Mouse (Mus musculus): ENCODE data around the gene Clock. TPM values are rescaled to one million over a fixed set of nuclear protein-coding genes. Genes with fewer than 3 reads are reported as not detected.

The Clock gene
- polyA plus RNA-seq, 1 experiment from 2014 or later, result 11.6 TPM

DNA sequence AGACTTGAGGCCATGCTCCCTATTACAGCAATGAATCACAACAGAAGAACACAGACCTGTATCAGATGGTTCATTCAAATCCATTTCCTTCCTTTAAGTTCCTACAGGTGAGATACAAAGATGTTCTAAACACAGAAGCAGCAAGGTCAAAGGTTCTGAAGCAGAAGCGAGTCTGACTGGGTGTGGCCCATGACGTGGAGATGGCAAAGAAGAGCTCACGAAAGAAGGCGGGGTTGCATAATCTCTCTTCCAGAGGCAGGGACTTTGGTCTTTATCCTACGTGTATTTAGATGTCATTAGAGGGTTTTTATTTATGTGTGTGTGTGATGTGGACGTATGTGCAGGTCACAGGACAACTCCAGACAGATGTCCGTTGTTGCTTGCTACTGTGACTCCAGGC is 126.9 kb downstream of the Clock start:
- Histone ChIP-seq H3K9me3 (ENCODE audit: control insufficient read depth, low read length) (no peaks in the 10 kb centered on the region), H3K9ac (ENCODE audit: low read length) (no peak overlapping the region), H3K27me3 (ENCODE audit: control insufficient read depth, insufficient read depth, low read length) (peaks cover 2% of the 10 kb centered on the region; the same call in 1 of the 2 replicates), H3K4me2 (no peak overlapping the region), H3K4me3 (ENCODE audit: low read depth, low read length) (no peak overlapping the region), H3K27ac (ENCODE audit: low read depth, low read length) (no peak overlapping the region), H3K36me3 (ENCODE audit: control insufficient read depth, insufficient read depth, low read length) (no peaks in the 10 kb centered on the region), H3K4me1 (ENCODE audit: control insufficient read depth, insufficient read depth, low read length) (no peaks in the 10 kb centered on the region)
- ATAC-seq (ENCODE audit: low FRiP score) (no peak), DNase-seq (ENCODE audit: low spot score, missing footprints) (peak; percentile 35)
- 82% methylated on average over 7 of the region's 7 CpGs for WGBS

DNA sequence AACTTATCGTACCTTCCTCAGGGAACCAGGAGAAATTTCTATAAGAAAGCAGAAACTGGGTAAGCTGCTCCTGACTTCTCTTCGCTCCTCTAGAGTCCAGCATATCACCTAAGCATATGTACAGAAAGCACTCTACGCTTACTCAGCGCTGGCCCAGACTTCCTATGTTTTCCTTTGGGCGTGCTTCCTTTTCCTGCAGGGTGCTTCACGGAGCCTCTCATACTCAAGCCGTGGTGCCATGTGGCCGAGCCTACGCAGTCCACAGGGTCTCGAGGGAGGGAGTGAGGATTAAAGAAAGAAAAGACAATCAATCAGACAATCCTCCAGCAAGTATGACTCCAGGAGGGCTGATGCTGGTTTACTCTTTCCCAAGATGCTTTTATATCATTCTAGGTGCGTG is 127.8 kb downstream of the Clock start:
- H3K9ac ChIP-seq (ENCODE audit: low read length), result no peak overlapping the region
- ATAC-seq (ENCODE audit: low FRiP score) (no peak), DNase-seq (ENCODE audit: low spot score, missing footprints) (peak; percentile 76)
- H3K36me3 ChIP-seq (ENCODE audit: control insufficient read depth, insufficient read depth, low read length), result no peaks in the 10 kb centered on the region
- H3K4me3 ChIP-seq (ENCODE audit: low read depth, low read length), result no peak overlapping the region
- no peaks in the 10 kb centered on the region for H3K9me3 ChIP-seq (ENCODE audit: control insufficient read depth, low read length)
- 75% methylated on average over 11 of the region's 11 CpGs for WGBS
- no peak overlapping the region for H3K27ac ChIP-seq (ENCODE audit: low read depth, low read length)
- no peaks in the 10 kb centered on the region for H3K4me1 ChIP-seq (ENCODE audit: control insufficient read depth, insufficient read depth, low read length)
- H3K4me2 ChIP-seq, result no peak overlapping the region
- H3K27me3 ChIP-seq (ENCODE audit: control insufficient read depth, insufficient read depth, low read length), result no peaks in the 10 kb centered on the region; the same call in 1 of the 2 replicates

DNA sequence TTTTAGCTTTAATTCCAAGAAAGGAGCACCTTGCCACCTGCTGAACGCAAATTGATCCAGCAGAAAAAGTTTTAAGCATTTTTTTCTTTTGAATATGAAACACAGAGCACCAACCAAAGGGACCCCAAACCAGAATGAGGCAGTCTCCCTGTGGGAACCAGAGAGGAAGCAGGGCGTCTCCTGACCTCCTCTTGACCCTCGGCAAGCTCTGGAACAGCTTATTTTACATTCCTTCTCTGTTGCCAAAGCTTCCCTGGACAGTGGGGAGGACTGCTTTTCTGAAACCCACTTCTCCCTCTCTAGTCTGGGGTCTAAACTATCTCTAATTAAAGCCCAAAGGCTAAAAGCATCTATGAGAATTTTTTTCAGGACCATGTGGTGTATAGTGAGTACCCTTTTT is 128.2 kb downstream of the Clock start:
- Histone ChIP-seq H3K27ac (ENCODE audit: low read depth, low read length) (no peak overlapping the region), H3K4me3 (ENCODE audit: low read depth, low read length) (no peak overlapping the region), H3K27me3 (ENCODE audit: control insufficient read depth, insufficient read depth, low read length) (no peaks in the 10 kb centered on the region), H3K36me3 (ENCODE audit: control insufficient read depth, insufficient read depth, low read length) (no peaks in the 10 kb centered on the region), H3K4me1 (ENCODE audit: control insufficient read depth, insufficient read depth, low read length) (no peaks in the 10 kb centered on the region), H3K9ac (ENCODE audit: low read length) (no peak overlapping the region), H3K4me2 (no peak overlapping the region), H3K9me3 (ENCODE audit: control insufficient read depth, low read length) (no peaks in the 10 kb centered on the region)
- WGBS, result 54% methylated on average over 3 of the region's 3 CpGs
- no peak for ATAC-seq (ENCODE audit: low FRiP score)
- DNase-seq (ENCODE audit: low spot score, missing footprints), result no peak

DNA sequence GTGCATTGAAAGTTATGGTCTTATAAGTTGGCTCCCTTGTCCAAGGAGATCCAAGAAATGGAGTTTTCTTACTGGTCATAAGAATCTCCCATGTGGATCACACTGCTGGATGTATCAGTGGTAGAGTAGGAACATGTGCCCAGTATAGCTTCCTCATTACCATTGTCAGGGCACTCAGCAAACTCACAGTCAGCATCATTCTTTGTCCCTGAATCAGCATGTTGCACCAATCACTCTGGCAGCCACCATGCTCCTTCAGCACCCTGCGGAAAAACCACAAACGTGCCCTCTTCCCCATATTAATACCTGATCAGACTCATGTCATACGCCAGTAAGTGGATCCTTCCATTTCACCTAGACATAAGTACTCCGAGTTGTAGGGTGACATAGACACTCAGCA is 129.5 kb downstream of the Clock start:
- H3K27ac ChIP-seq (ENCODE audit: low read depth, low read length), result no peak overlapping the region
- H3K4me2 ChIP-seq, result no peak overlapping the region
- H3K4me1 ChIP-seq (ENCODE audit: control insufficient read depth, insufficient read depth, low read length), result no peaks in the 10 kb centered on the region
- H3K4me3 ChIP-seq (ENCODE audit: low read depth, low read length), result no peak overlapping the region
- H3K27me3 ChIP-seq (ENCODE audit: control insufficient read depth, insufficient read depth, low read length), result no peaks in the 10 kb centered on the region
- no peak for DNase-seq (ENCODE audit: low spot score, missing footprints)
- ATAC-seq (ENCODE audit: low FRiP score), result no peak
- H3K9ac ChIP-seq (ENCODE audit: low read length), result no peak overlapping the region
- H3K36me3 ChIP-seq (ENCODE audit: control insufficient read depth, insufficient read depth, low read length), result no peaks in the 10 kb centered on the region
- no peaks in the 10 kb centered on the region for H3K9me3 ChIP-seq (ENCODE audit: control insufficient read depth, low read length)
- 92% methylated on average over 4 of the region's 4 CpGs for WGBS

GRCm38 (mm10) chr5:76171039-76171438 is 133.6 kb downstream of the Clock start:
- no peaks in the 10 kb centered on the region for H3K27me3 ChIP-seq (ENCODE audit: control insufficient read depth, insufficient read depth, low read length)
- DNase-seq (ENCODE audit: low spot score, missing footprints), result no peak
- no peaks in the 10 kb centered on the region for H3K36me3 ChIP-seq (ENCODE audit: control insufficient read depth, insufficient read depth, low read length)
- no peak overlapping the region for H3K27ac ChIP-seq (ENCODE audit: low read depth, low read length)
- H3K9me3 ChIP-seq (ENCODE audit: control insufficient read depth, low read length), result no peaks in the 10 kb centered on the region
- no peak overlapping the region for H3K4me2 ChIP-seq
- no peak overlapping the region for H3K9ac ChIP-seq (ENCODE audit: low read length)
- no peak for ATAC-seq (ENCODE audit: low FRiP score)
- H3K4me3 ChIP-seq (ENCODE audit: low read depth, low read length), result no peak overlapping the region
- no peaks in the 10 kb centered on the region for H3K4me1 ChIP-seq (ENCODE audit: control insufficient read depth, insufficient read depth, low read length)

- 77% methylated on average over 4 of the region's 4 CpGs for WGBS
- DNase-seq (ENCODE audit: low spot score, missing footprints) (no peak), ATAC-seq (ENCODE audit: low FRiP score) (no peak)
- no peak overlapping the region for H3K9ac ChIP-seq (ENCODE audit: low read length)
- H3K27ac ChIP-seq (ENCODE audit: low read depth, low read length), result no peak overlapping the region
- H3K27me3 ChIP-seq (ENCODE audit: control insufficient read depth, insufficient read depth, low read length), result no peaks in the 10 kb centered on the region
- H3K36me3 ChIP-seq (ENCODE audit: control insufficient read depth, insufficient read depth, low read length), result no peaks in the 10 kb centered on the region
- no peaks in the 10 kb centered on the region for H3K4me1 ChIP-seq (ENCODE audit: control insufficient read depth, insufficient read depth, low read length)
- no peaks in the 10 kb centered on the region for H3K9me3 ChIP-seq (ENCODE audit: control insufficient read depth, low read length)
- H3K4me2 ChIP-seq, result no peak overlapping the region
- no peak overlapping the region for H3K4me3 ChIP-seq (ENCODE audit: low read depth, low read length)
Measured at GRCm38 (mm10) chr5:76170522-76170921, 134.1 kb downstream of the Clock start.

GRCm38 (mm10) chr5:76164827-76165226 is 139.8 kb downstream of the Clock start:
- H3K9me3 ChIP-seq (ENCODE audit: control insufficient read depth, low read length), result no peaks in the 10 kb centered on the region
- WGBS, result 81% methylated on average over 7 of the region's 7 CpGs

GRCm38 (mm10) chr5:76163828-76164390 is 140.7 kb downstream of the Clock start:
- H3K9ac ChIP-seq (ENCODE audit: low read length), result no peak overlapping the region
- no peaks in the 10 kb centered on the region for H3K36me3 ChIP-seq (ENCODE audit: control insufficient read depth, insufficient read depth, low read length)
- DNase-seq (ENCODE audit: low spot score, missing footprints) (no peak), ATAC-seq (ENCODE audit: low FRiP score) (no peak)
- no peaks in the 10 kb centered on the region for H3K9me3 ChIP-seq (ENCODE audit: control insufficient read depth, low read length)
- H3K4me3 ChIP-seq (ENCODE audit: low read depth, low read length), result no peak overlapping the region
- H3K4me2 ChIP-seq, result no peak overlapping the region
- H3K4me1 ChIP-seq (ENCODE audit: control insufficient read depth, insufficient read depth, low read length), result no peaks in the 10 kb centered on the region; the same call in 1 of the 2 replicates
- no peak overlapping the region for H3K27ac ChIP-seq (ENCODE audit: low read depth, low read length)
- 26% methylated on average over 4 of the region's 4 CpGs for WGBS
- no peaks in the 10 kb centered on the region for H3K27me3 ChIP-seq (ENCODE audit: control insufficient read depth, insufficient read depth, low read length)

More at GRCm38 (mm10) chr5:76164827-76165226, 139.8 kb downstream of the Clock start:
- Histone ChIP-seq H3K27ac (ENCODE audit: low read depth, low read length) (no peak overlapping the region), H3K36me3 (ENCODE audit: control insufficient read depth, insufficient read depth, low read length) (no peaks in the 10 kb centered on the region), H3K4me1 (ENCODE audit: control insufficient read depth, insufficient read depth, low read length) (no peaks in the 10 kb centered on the region; the same call in 1 of the 2 replicates), H3K4me3 (ENCODE audit: low read depth, low read length) (no peak overlapping the region), H3K9ac (ENCODE audit: low read length) (no peak overlapping the region), H3K27me3 (ENCODE audit: control insufficient read depth, insufficient read depth, low read length) (no peaks in the 10 kb centered on the region), H3K4me2 (no peak overlapping the region)
- ATAC-seq (ENCODE audit: low FRiP score) (no peak), DNase-seq (ENCODE audit: low spot score, missing footprints) (no peak)

DNA sequence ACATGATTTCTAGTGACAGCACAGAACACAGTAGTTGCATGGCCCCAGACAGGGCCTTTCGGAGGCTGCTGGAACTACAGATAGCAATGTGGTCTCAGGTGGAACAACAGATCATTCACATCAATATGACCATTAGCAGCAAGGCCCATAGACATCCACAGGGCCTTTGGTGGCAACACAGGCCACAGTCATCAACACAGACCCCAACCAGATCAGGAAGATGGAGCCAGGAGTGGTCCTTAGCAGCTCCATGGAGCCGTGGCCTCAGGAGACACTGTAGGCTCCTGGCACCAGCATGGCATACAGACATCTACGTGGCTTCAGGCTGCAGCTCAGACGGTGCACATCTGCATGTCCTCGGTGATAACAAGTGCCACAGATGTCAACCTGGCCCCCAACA is 141.7 kb downstream of the Clock start:
- Histone ChIP-seq H3K4me2 (no peak overlapping the region), H3K27ac (ENCODE audit: low read depth, low read length) (no peak overlapping the region), H3K4me1 (ENCODE audit: control insufficient read depth, insufficient read depth, low read length) (no peaks in the 10 kb centered on the region; the same call in 1 of the 2 replicates), H3K9ac (ENCODE audit: low read length) (no peak overlapping the region), H3K36me3 (ENCODE audit: control insufficient read depth, insufficient read depth, low read length) (no peaks in the 10 kb centered on the region), H3K27me3 (ENCODE audit: control insufficient read depth, insufficient read depth, low read length) (no peaks in the 10 kb centered on the region), H3K4me3 (ENCODE audit: low read depth, low read length) (no peak overlapping the region), H3K9me3 (ENCODE audit: control insufficient read depth, low read length) (no peaks in the 10 kb centered on the region)
- no peak for DNase-seq (ENCODE audit: low spot score, missing footprints)
- ATAC-seq (ENCODE audit: low FRiP score), result no peak
- WGBS, result 88% methylated on average over 5 of the region's 5 CpGs
